Mouse (Mus musculus) liver, adult 2 months (tissue): ENCODE measurements around the gene Fxn. TPM values are rescaled to one million over a fixed set of nuclear protein-coding genes. Genes with fewer than 3 reads are reported as not detected.
"Not testable (repeated sequence)": the region's sequence is repeated elsewhere in the genome, so short reads cannot be mapped to it uniquely, and the experiment has no call there.

Experiments
- DNase-seq: peaks from one replicate; pipeline ENCODE4 v3.0.0-alpha.2; 2011; ENCODE audit warnings: low read depth, low spot score; ENCODE audit errors: extremely low read depth
- H3K27ac ChIP-seq: fragments of 200-500 bp; replicated peaks from 2 replicates; pipeline ENCODE4 v1.5.1; 2012; ENCODE audit warnings: low read depth, mild to moderate bottlenecking, control low read depth, inconsistent platforms, low read length; ENCODE audit not compliant: insufficient read depth
- H3K27me3 ChIP-seq: fragments of 200-500 bp; 2 replicates; pipeline ENCODE4 v1.6.1; 2012; ENCODE audit warnings: mild to moderate bottlenecking, moderate library complexity, low read length, inconsistent platforms; ENCODE audit not compliant: control insufficient read depth, insufficient read depth
- H3K36me3 ChIP-seq: fragments of 200-500 bp; 2 replicates; pipeline ENCODE4 v1.6.1; 2012; ENCODE audit warnings: low read length, inconsistent platforms; ENCODE audit not compliant: control insufficient read depth, insufficient read depth
- H3K4me1 ChIP-seq: fragments of 200-500 bp; 2 replicates; pipeline ENCODE4 v1.6.1; 2011; ENCODE audit warnings: low read length; ENCODE audit not compliant: control insufficient read depth, insufficient read depth
- H3K4me3 ChIP-seq: fragments of 200-500 bp; 2 replicates; pipeline ENCODE4 v1.5.1; 2011; ENCODE audit warnings: low read depth, mild to moderate bottlenecking, control low read depth, low read length, moderate library complexity; ENCODE audit not compliant: insufficient read depth
- H3K79me2 ChIP-seq: fragments of 200-500 bp; 2 replicates; pipeline ENCODE4 v1.6.1; 2012; ENCODE audit warnings: inconsistent platforms, mild to moderate bottlenecking, low read length, moderate library complexity; ENCODE audit not compliant: control insufficient read depth, insufficient read depth
- H3K9ac ChIP-seq: fragments of 200-500 bp; 2 replicates; pipeline ENCODE4 v1.6.1; 2012; ENCODE audit warnings: low read depth, mild to moderate bottlenecking, control low read depth, inconsistent platforms, low read length
- CTCF ChIP-seq: fragments of 200-500 bp; IDR thresholded peaks from 2 replicates; pipeline ENCODE4 v1.5.1; 2011; ENCODE audit warnings: low read depth, low read length, control low read depth
- POLR2A ChIP-seq: fragments of 200-500 bp; IDR thresholded peaks from 2 replicates; pipeline ENCODE4 v1.6.1; 2011; ENCODE audit warnings: low read length, control low read depth; ENCODE audit not compliant: insufficient read depth; ENCODE audit errors: extremely low read depth
- WGBS: fragments of 180-500 bp; shearing (Covaris S2); methylation state at CpG from one replicate; pipeline ENCODE4 v1.1.7; 2018; 5-methylcytosine and 5-hydroxymethylcytosine counted together
- polyA plus RNA-seq: library from polyadenylated mRNA; depleted of rRNA; stranded (reverse); fragments of >200 nt; gene quantifications from 2 replicates; pipeline ENCODE4 v1.2.3, GENCODE M21; 2012
- total RNA-seq: library from RNA; depleted of rRNA; stranded (reverse); fragments of >200 nt; gene quantifications from 2 replicates; pipeline ENCODE4 v1.2.3, GENCODE M21; 2014

Gene Fxn
- total and polyA plus RNA-seq, 2 experiments: 10.9 to 20.6 TPM

DNA sequence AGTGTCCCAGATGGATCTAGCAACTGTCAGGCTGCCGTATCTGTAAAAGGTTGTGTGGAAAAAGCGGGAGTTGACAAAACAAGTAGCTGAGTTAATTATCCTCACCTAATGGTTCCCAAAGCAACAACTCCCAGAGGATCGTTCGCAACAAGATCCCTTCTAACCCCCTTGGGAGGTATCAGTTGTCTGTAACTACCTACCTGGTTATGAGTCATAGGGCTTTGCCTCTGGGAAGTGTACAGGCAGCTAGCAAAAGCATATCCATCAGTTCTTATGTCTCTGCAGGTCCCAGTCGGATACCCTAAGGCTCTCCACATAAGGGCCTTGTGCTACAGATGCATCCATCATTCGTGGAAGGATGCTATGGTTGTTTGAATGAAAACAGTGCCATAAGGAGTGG, 37.1 kb downstream of the Fxn start:
- no peaks in the 10 kb centered on the region for H3K36me3 ChIP-seq
- H3K4me3 ChIP-seq: no peak overlapping the region
- TF ChIP-seq CTCF: no peak
- 96% methylated on average over 6 of the region's 6 CpGs for WGBS
- no peak for DNase-seq
- H3K27ac ChIP-seq: no peak overlapping the region
- H3K4me1 ChIP-seq: no peaks in the 10 kb centered on the region
- H3K79me2 ChIP-seq: no peaks in the 10 kb centered on the region
- H3K27me3 ChIP-seq: no peaks in the 10 kb centered on the region
- H3K9ac ChIP-seq: no peak overlapping the region

DNA sequence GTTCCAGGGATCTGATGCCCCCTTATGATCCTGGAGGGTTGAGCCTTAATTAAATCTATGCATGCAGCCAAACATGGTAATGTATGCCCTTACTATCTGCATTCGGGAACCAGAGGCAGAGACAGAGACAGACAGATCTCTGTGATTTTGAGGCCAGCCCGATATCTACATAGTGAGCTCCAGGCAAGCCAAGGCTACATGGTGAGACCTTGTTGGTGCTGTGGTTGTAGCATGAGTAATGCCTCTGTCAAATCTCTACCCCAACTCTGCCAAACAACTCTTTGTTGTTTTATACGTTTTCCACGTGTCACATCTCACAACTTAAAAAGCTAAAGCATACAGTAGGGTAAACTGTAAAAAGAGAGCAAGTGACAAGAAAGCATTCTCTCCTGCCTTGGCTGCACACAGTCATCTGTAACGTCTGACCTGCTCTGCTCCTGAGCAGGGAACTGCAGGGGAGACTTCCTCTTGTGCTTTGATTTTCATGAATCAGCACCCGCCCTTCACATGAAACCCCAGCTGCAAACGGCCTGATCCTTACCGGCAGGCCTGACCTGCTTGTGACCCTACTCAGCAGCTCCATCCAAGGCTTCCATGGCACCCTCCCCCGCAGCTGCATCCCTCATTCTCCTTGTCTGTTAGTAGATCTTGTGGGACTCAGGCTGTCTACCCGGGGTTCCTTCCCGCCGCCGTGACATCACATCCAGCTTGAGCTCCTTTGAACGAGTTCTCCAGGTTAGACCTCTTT, 38.4 kb downstream of the Fxn start:
- no peak overlapping the region for H3K4me3 ChIP-seq
- no peaks in the 10 kb centered on the region for H3K36me3 ChIP-seq
- DNase-seq: no peak
- WGBS: 52% methylated on average over 14 of the region's 14 CpGs
- no peaks in the 10 kb centered on the region for H3K4me1 ChIP-seq
- no peak for TF ChIP-seq POLR2A
- no peak for TF ChIP-seq CTCF
- no peak overlapping the region for H3K27ac ChIP-seq
- H3K9ac ChIP-seq: no peak overlapping the region
- H3K79me2 ChIP-seq: no peaks in the 10 kb centered on the region
- H3K27me3 ChIP-seq: no peaks in the 10 kb centered on the region

DNA sequence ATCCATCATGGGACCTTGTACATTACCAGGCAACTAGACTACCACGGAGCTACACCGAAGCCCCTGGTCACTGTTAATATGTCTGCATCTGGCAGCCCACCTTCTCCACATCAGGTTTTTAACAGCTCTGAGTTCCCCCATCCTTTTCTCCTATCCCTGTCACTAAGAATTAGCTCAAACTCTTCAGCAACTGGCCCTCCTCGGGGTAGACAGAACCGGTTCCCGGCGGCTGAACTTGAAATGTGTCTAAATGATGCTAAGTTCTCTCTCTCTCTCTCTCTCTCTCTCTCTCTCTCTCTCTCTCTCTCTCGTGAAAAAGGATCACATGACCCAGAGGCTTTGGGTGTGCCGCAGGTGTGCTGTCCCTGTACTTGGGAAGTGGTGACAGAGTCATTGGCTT, 39.1 kb downstream of the Fxn start:
- Histone ChIP-seq H3K79me2 (no peaks in the 10 kb centered on the region), H3K27ac (no peak overlapping the region), H3K9ac (no peak overlapping the region), H3K36me3 (no peaks in the 10 kb centered on the region), H3K27me3 (no peaks in the 10 kb centered on the region), H3K4me1 (no peaks in the 10 kb centered on the region), H3K4me3 (no peak overlapping the region)
- no peak for DNase-seq
- TF ChIP-seq CTCF (no peak), POLR2A (no peak)
- 88% methylated on average over 8 of the region's 8 CpGs for WGBS

DNA sequence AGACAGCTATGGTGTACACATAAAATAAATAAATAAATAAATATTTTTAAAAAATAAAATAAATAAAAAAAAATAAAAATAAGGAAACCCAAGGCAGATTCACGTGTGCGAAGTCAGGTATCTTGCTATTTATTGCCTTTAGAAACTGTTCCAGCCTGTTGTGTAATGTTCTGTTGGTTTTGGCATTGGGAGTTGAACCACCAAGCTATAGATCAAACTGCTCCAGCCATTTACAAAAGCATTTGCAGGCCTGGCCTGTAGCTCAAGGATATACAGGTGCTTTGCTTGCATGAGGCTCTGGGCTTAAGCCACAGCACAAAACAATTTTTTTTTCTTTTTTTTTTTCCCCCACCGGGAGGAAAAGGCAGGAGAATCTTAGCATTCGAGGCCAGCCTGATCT, 42.4 kb downstream of the Fxn start:
- WGBS: 36% methylated on average over 4 of the region's 4 CpGs
- H3K79me2 ChIP-seq: no peaks in the 10 kb centered on the region
- no peak overlapping the region for H3K4me3 ChIP-seq
- no peaks in the 10 kb centered on the region for H3K4me1 ChIP-seq
- no peaks in the 10 kb centered on the region for H3K27me3 ChIP-seq
- no peak overlapping the region for H3K9ac ChIP-seq
- H3K36me3 ChIP-seq: no peaks in the 10 kb centered on the region
- peak; percentile 77 for DNase-seq
- H3K27ac ChIP-seq: no peak overlapping the region
- TF ChIP-seq POLR2A: no peak
- no peak for TF ChIP-seq CTCF

DNA sequence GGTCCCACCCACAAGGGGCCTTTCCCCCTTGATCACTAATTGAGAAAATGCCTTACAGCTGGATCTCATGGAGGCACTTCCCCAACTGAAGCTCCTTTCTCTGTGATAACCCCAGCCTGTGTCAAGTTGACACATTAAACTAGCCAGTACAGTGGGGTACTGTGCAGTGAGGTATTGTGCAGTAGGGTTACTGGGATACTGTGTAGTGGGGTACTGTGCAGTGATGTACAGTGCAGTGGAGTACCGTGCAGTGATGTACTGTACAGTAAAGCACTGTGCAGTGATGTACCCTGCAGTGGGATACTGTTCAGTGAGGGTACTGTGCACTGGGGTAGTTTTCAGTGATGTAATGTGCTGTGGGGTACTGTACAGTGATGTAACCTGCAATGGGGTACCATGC, 48.0 kb downstream of the Fxn start:
- not testable (repeated sequence) for H3K27ac ChIP-seq, H3K4me1 ChIP-seq, H3K4me3 ChIP-seq, DNase-seq, H3K36me3 ChIP-seq, H3K79me2 ChIP-seq, H3K9ac ChIP-seq, H3K27me3 ChIP-seq
- WGBS: 97% methylated on average over 1 of the region's 1 CpGs

DNA sequence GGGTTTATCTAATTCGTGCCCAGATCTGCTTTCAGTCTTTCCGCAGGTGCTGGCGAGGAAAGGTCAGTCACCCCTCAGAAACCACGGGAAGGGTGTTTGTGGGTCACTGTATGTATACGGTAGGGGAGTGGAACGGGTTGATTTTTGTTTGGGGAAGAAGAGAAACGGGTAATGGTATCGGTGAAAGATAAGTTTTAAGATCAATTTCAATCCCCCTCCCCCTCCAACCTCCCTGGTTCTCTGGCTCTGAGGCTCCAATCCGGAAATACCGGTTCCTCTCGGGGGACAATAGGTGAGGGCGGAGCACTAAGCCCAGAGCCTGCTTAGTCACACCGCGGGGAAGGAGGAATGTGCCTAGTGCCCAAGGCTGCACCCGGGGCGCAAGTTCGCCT, 55.1 kb downstream of the Fxn start:
- peak overlapping the region; percentile 86 for H3K27ac ChIP-seq
- H3K9ac ChIP-seq: peak overlapping the region; percentile 68
- H3K4me1 ChIP-seq: peaks cover 5% of the 10 kb centered on the region
- peaks cover 10% of the 10 kb centered on the region for H3K79me2 ChIP-seq
- H3K4me3 ChIP-seq: peak overlapping the region; percentile 81
- no peaks in the 10 kb centered on the region for H3K36me3 ChIP-seq
- TF ChIP-seq CTCF: no peak
- TF ChIP-seq POLR2A: no peak
- H3K27me3 ChIP-seq: no peaks in the 10 kb centered on the region
- 1% methylated on average over 17 of the region's 17 CpGs for WGBS
- peak; percentile 66 for DNase-seq
